Mouse (Mus musculus): ENCODE results near the gene Copz1.

Copz1 gene

GRCm38 (mm10) chr15:103292673-103293345 lies 20.3 kb downstream of the Copz1 start:
- DNase-seq (ENCODE audit: low read depth, low spot score) = no peak

GRCm38 (mm10) chr15:103293375-103293774 lies 20.9 kb downstream of the Copz1 start:
- no peak for DNase-seq (ENCODE audit: low read depth, low spot score)

- no peak for DNase-seq (ENCODE audit: low read depth, low spot score)
Measured at GRCm38 (mm10) chr15:103294649-103295048, 22.1 kb downstream of the Copz1 start.

- DNase-seq (ENCODE audit: low read depth, low spot score) = no peak
Measured at GRCm38 (mm10) chr15:103295851-103296250, 23.3 kb downstream of the Copz1 start.

- no peak for DNase-seq (ENCODE audit: low read depth, low spot score)
Measured at GRCm38 (mm10) chr15:103297313-103297712, 24.8 kb downstream of the Copz1 start.

GRCm38 (mm10) chr15:103298026-103298425 lies 25.5 kb downstream of the Copz1 start:
- DNase-seq (ENCODE audit: low read depth, low spot score) = no peak

- DNase-seq (ENCODE audit: low read depth, low spot score) = no peak
Measured at GRCm38 (mm10) chr15:103298861-103299616, 26.5 kb downstream of the Copz1 start.

- no peak for DNase-seq (ENCODE audit: low read depth, low spot score)
Measured at GRCm38 (mm10) chr15:103299644-103300043, 27.1 kb downstream of the Copz1 start.

- DNase-seq (ENCODE audit: low read depth, low spot score) = no peak
Measured at GRCm38 (mm10) chr15:103300067-103300471, 27.6 kb downstream of the Copz1 start.

GRCm38 (mm10) chr15:103300560-103300959 lies 28.0 kb downstream of the Copz1 start:
- DNase-seq (ENCODE audit: low read depth, low spot score) = no peak

- DNase-seq (ENCODE audit: low read depth, low spot score) = no peak
Measured at GRCm38 (mm10) chr15:103301046-103301445, 28.5 kb downstream of the Copz1 start.

GRCm38 (mm10) chr15:103301547-103302340 lies 29.2 kb downstream of the Copz1 start:
- no peak for DNase-seq (ENCODE audit: low read depth, low spot score)

- no peak for DNase-seq (ENCODE audit: low read depth, low spot score)
Measured at GRCm38 (mm10) chr15:103302341-103303021, 30.0 kb downstream of the Copz1 start.

- DNase-seq (ENCODE audit: low read depth, low spot score) = no peak
Measured at GRCm38 (mm10) chr15:103303916-103304615, 31.6 kb downstream of the Copz1 start.

- DNase-seq (ENCODE audit: low read depth, low spot score) = no peak
Measured at GRCm38 (mm10) chr15:103304616-103304969, 32.1 kb downstream of the Copz1 start.

- peak; percentile 91 for DNase-seq (ENCODE audit: low read depth, low spot score)
Measured at GRCm38 (mm10) chr15:103305070-103305678, 32.7 kb downstream of the Copz1 start.

GRCm38 (mm10) chr15:103305792-103306645 lies 33.5 kb downstream of the Copz1 start:
- no peak for DNase-seq (ENCODE audit: low read depth, low spot score)

GRCm38 (mm10) chr15:103307125-103307524 lies 34.6 kb downstream of the Copz1 start:
- peak; percentile 73 for DNase-seq (ENCODE audit: low read depth, low spot score)

GRCm38 (mm10) chr15:103308056-103308875 lies 35.8 kb downstream of the Copz1 start:
- no peak for DNase-seq (ENCODE audit: low read depth, low spot score)
